Mouse (Mus musculus) right cerebral cortex, postnatal 10 days (tissue): ENCODE data around the gene Olfr843.

Source experiments
- DNase-seq, 2 experiments: peaks; one replicate each; pipeline ENCODE4 v3.0.0; 2021; ENCODE audit warnings: low spot score in 2 of 2

Gene Olfr843

GRCm38 (mm10) chr9:19251887-19252286, at the start of gene Olfr843:
Gene Olfr843 (minus strand): TSS chr9:19251987.
- DNase-seq, result no peak
